Mouse (Mus musculus) cerebellum, adult 2 months (tissue): ENCODE data around the gene Sorcs2. TPM values are rescaled to one million over a fixed set of nuclear protein-coding genes. Genes with fewer than 3 reads are reported as not detected.

ENCODE experiments used
- DNase-seq, 2 experiments: peaks; one replicate each; pipeline ENCODE4 v3.0.0; 2021
- H3K27ac ChIP-seq: fragments of 200-500 bp; 2 replicates; pipeline ENCODE4 v1.5.1; 2012; ENCODE audit warnings: low read length, control low read depth, inconsistent platforms; ENCODE audit not compliant: insufficient read depth
- H3K27me3 ChIP-seq: fragments of 200-500 bp; 2 replicates; pipeline ENCODE4 v1.6.1; 2012; ENCODE audit warnings: inconsistent platforms, mild to moderate bottlenecking, low read length, moderate library complexity; ENCODE audit not compliant: control insufficient read depth, insufficient read depth
- H3K4me1 ChIP-seq: fragments of 200-500 bp; 2 replicates; pipeline ENCODE4 v1.6.1; 2011; ENCODE audit warnings: low read length; ENCODE audit not compliant: control insufficient read depth, insufficient read depth
- H3K4me3 ChIP-seq: fragments of 200-500 bp; replicated peaks from 2 replicates; pipeline ENCODE3; 2011; ENCODE audit warnings: mild to moderate bottlenecking, low read depth, low read length, control low read depth; ENCODE audit not compliant: insufficient read depth
- CTCF ChIP-seq: fragments of 200-500 bp; IDR thresholded peaks from 2 replicates; pipeline ENCODE4 v1.5.1; 2011; ENCODE audit warnings: low read depth, mild to moderate bottlenecking, control low read depth, low read length, moderate library complexity, borderline replicate concordance; ENCODE audit not compliant: insufficient read depth
- POLR2A ChIP-seq: fragments of 200-500 bp; IDR thresholded peaks from 2 replicates; pipeline ENCODE4 v1.6.1; 2011; ENCODE audit warnings: low read length, control low read depth, borderline replicate concordance; ENCODE audit not compliant: insufficient read depth
- WGBS: fragments of 180-500 bp; shearing (Covaris S2); methylation state at CpG from one replicate; pipeline ENCODE4 v1.1.7; 2018; 5-methylcytosine and 5-hydroxymethylcytosine counted together
- polyA plus RNA-seq: library from polyadenylated mRNA; depleted of rRNA; stranded (reverse); fragments of >200 nt; gene quantifications from 2 replicates; pipeline ENCODE4 v1.2.3, GENCODE M21; 2012

Gene Sorcs2
- polyA plus RNA-seq, 1 experiment, result 8.7 TPM

DNA sequence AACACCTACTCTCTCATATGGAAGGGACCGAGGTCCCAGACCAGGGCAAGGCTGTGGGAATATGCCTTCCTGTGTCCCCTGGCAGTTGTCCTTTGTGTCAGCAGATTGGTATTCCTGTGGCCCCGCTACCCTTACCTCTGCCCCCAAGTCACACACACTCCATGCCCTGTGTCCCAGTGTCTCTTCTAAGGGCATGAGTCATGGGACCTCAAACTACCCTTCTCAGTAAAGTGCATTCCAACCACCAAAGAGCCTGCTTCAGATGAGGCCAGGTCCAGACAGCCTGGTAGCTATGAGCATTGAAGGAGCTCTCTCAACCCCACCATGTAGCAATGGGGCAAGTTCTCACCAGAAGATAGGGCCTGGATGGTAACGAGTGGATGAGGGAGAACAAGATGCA, 219.2 kb downstream of the Sorcs2 start:
- Histone ChIP-seq H3K4me1 (no peaks in the 10 kb centered on the region), H3K27me3 (no peaks in the 10 kb centered on the region), H3K4me3 (no peak overlapping the region), H3K27ac (no peak overlapping the region)
- 98% methylated on average over 3 of the region's 3 CpGs for WGBS
- DNase-seq, result no peak
- TF ChIP-seq CTCF (no peak), POLR2A (no peak)

DNA sequence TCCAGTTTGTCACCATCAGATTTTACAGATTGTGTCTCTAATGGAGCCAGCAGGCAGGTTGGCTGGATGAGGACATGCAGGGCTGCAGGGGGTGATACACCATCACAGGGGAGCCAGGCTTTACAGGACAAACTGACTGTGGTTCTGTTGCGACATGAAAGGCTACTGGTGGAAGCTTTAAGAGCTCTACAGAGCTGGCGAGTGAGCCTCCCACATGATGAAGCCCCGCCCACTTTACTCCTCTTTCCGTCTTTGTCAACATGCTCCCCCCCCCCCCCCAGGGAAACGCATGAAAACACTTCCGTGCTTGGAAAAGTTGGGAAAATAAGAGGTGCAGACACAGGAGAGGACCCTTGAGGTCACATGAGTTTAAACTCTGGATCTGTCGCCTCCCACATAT, 219.7 kb downstream of the Sorcs2 start:
- H3K4me1 ChIP-seq, result no peaks in the 10 kb centered on the region

DNA sequence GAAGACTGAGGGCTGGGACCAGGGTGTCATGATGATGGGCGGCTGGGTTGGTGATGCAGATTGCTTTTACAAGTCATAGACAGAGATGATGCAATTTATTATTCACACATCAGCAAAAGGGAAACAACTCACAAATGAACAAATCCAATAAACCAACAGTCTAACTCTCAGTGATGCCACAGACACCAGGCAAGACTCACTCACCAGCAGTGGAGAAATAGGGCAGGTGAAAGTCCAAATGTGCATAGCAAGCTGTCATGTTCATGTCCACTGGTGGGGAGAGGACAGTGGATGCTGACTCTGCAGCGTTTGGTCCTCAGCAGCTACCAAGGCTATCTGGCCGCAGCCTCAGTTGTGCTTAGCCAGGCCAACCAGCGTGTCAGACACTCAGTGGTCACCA, 221.1 kb downstream of the Sorcs2 start:
- DNase-seq, result no peak
- WGBS, result 96% methylated on average over 4 of the region's 4 CpGs
- no peak overlapping the region for H3K27ac ChIP-seq
- no peaks in the 10 kb centered on the region; the same call in 1 of the 2 replicates for H3K27me3 ChIP-seq
- no peak for TF ChIP-seq CTCF
- H3K4me1 ChIP-seq, result no peaks in the 10 kb centered on the region
- no peak overlapping the region for H3K4me3 ChIP-seq

More for the DNA sequence above, 219.7 kb downstream of the Sorcs2 start:
- no peak for TF ChIP-seq CTCF
- no peak for TF ChIP-seq POLR2A
- Histone ChIP-seq H3K4me3 (no peak overlapping the region), H3K27ac (no peak overlapping the region), H3K27me3 (no peaks in the 10 kb centered on the region)
- no peak for DNase-seq
- 68% methylated on average over 7 of the region's 7 CpGs for WGBS

DNA sequence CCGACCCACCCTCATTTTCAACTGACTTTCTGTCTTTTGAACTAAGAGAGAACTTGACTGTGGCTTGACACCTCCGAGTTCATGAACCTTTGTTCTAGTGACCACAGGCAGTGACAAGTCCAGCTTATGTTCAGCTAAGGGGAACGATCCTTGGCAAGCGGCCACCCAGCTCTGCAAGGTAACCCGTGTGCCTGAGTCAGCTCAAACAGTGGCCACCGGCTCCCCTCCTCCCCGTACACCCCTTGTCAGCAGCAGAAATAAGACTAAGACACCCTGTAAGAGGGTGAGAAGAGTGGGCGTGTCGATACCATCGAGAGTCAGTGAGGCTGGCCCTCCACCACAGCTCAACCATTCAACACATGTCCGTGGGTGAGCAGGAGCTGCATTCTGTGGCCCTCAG, 221.5 kb downstream of the Sorcs2 start:
- TF ChIP-seq CTCF (no peak), POLR2A (no peak)

GRCm38 (mm10) chr5:36174569-36175115, 223.3 kb downstream of the Sorcs2 start:
- Histone ChIP-seq H3K27me3 (no peaks in the 10 kb centered on the region; the same call in 1 of the 2 replicates), H3K4me3 (no peak overlapping the region), H3K27ac (no peak overlapping the region), H3K4me1 (no peaks in the 10 kb centered on the region; the same call in 1 of the 2 replicates)
- DNase-seq, result no peak
- TF ChIP-seq CTCF, result no peak
- TF ChIP-seq POLR2A, result no peak
- 54% methylated on average over 9 of the region's 9 CpGs for WGBS

More for the DNA sequence above, 221.5 kb downstream of the Sorcs2 start:
- Histone ChIP-seq H3K27me3 (no peaks in the 10 kb centered on the region; the same call in 1 of the 2 replicates), H3K4me3 (no peak overlapping the region), H3K4me1 (no peaks in the 10 kb centered on the region), H3K27ac (no peak overlapping the region)
- no peak for DNase-seq
- WGBS, result 79% methylated on average over 11 of the region's 11 CpGs

DNA sequence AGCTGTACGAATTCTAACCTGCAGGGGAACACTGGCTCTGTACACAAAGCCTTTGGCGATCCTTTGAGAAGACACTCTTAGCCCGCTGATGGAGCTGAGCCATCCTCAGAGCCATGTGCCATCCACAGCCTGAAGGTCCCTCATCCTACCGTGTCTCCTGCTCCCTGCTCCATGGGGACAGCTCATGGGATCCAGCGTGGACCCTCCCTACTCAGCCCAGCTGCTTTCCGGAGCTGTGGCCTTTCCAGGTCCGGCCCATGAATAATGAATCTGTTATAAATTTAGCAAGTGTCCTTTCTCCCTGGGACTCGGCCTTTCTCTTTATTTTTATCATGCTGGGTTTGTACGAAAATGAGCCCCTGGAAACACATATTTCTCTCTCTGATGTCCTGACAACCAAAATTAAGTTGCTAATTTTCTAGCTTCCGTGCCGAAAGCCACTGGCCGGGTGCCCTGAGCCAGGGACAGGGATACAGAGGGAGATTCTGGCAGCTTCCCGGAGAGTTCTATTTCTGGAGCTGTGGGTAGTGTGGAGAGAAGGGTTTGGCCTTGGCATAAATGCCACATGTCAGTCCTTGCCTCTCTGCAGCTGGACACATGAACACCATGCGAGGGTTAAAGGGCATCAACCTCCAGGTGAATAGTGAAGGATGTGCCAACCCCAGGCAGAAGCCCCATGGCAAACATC, 228.8 kb downstream of the Sorcs2 start:
- 16% methylated on average over 14 of the region's 14 CpGs for WGBS
- no peak overlapping the region for H3K27ac ChIP-seq
- H3K4me3 ChIP-seq, result no peak overlapping the region
- H3K4me1 ChIP-seq, result peaks cover 10% of the 10 kb centered on the region
- TF ChIP-seq CTCF (no peak), POLR2A (no peak)
- peak in 1 of 2 experiments; percentile 26 for DNase-seq
- H3K27me3 ChIP-seq, result no peaks in the 10 kb centered on the region; the same call in 1 of the 2 replicates

GRCm38 (mm10) chr5:36166346-36167013, 231.5 kb downstream of the Sorcs2 start:
- Histone ChIP-seq H3K27me3 (no peaks in the 10 kb centered on the region), H3K27ac (no peak overlapping the region), H3K4me3 (no peak overlapping the region), H3K4me1 (peaks cover 10% of the 10 kb centered on the region)
- TF ChIP-seq CTCF, result no peak
- TF ChIP-seq POLR2A, result no peak
- WGBS, result 79% methylated on average over 6 of the region's 6 CpGs
- no peak for DNase-seq

GRCm38 (mm10) chr5:36165424-36166302, 232.3 kb downstream of the Sorcs2 start:
- Histone ChIP-seq H3K4me1 (peaks cover 10% of the 10 kb centered on the region), H3K27me3 (no peaks in the 10 kb centered on the region), H3K27ac (no peak overlapping the region), H3K4me3 (no peak overlapping the region)
- DNase-seq, result no peak
- TF ChIP-seq POLR2A, result no peak
- TF ChIP-seq CTCF, result no peak
- 62% methylated on average over 21 of the region's 21 CpGs for WGBS
